Mouse (Mus musculus): ENCODE results near the gene Olfr575.
A peak's percentile ranks its signal among the peaks of the same experiment; 100 is the strongest.

The Olfr575 gene

DNA sequence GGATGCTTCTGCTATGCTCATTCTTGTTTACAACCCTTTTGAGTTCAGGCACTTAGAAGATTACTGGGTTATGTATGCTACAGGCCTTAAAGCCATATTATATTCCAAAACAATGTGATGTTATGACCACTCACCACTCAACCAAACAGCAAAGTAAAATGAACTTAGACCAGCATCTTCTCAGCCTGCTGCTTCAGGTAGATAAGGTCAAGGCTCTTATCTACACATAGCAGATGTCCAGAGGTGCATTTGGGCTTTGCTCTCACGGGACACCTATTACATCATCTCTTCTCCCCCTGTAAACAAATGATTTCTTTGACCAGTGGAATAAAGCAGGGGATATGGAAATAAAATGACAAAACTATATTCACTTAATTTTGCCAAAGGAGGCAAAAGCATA lies at the start of gene Olfr575:
Olfr575 (minus strand) TSS at position 183 of the 400 bp plus-strand sequence.
- DNase-seq (ENCODE audit: low spot score): no peak

DNA sequence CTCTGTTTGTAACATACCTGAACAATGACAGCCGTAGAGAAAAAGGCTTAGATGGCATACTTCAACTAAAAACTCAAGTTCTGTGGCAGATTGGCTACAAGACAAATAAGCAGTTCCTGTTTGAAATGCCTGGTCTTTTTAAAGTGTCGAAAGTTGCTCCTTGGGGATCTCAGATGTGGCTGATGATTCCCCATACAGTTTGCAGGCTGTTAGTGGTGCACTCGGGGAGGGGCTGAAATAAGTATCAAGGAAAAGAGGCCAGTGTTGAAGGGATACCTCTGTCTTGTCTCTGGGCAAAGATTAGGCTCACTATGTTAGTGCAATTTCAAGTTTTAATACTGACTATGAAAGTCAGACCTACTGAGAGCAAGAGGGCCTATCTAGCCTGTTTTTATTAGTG lies 30.6 kb upstream of the Olfr575 start, which contains the start of gene Olfr578:
Olfr578 (minus strand) TSS at position 101 of the 400 bp plus-strand sequence.
- no peak for DNase-seq (ENCODE audit: low spot score)

DNA sequence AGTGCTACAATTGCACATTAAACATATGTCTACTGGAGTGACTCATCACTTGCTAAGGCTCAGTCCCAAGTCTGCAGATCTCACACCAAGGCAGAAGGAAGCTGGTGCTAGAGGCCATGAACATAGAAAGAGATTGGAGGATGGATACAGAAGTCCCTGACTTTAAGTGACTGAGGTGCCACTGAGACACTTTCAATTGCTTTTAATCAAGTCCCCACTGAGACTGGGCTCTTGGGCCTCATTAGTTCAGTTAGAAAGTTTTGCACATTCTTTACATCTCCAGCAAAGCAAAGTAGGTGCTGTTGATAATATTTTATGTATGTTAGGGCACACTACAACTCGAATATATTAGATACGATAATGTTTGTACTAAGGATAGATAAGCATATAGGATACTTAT lies 17.3 kb upstream of the Olfr575 start, which contains the start of gene Olfr577:
Olfr577 (minus strand) TSS at position 101 of the 400 bp plus-strand sequence.
- DNase-seq (ENCODE audit: low spot score): no peak

DNA sequence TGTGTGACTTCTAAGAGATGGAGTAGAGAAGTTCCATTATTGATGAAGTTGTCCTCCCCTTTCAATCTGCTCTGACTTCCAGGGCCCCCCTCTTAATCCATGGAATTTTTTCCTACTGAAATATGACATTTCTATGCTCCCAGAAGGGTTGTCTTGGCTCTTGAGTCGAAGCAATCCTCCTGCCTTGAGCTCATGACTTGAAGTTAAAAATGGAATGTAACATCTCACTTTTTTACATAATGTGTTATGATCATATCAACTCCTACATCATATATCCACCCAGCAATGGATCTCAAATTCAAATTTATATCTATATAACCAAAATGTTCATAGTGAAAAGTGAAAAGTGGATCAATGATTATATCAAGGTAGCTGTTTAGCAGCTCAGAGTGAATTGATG lies 15.8 kb upstream of the Olfr575 start:
- DNase-seq (ENCODE audit: low spot score): no peak

DNA sequence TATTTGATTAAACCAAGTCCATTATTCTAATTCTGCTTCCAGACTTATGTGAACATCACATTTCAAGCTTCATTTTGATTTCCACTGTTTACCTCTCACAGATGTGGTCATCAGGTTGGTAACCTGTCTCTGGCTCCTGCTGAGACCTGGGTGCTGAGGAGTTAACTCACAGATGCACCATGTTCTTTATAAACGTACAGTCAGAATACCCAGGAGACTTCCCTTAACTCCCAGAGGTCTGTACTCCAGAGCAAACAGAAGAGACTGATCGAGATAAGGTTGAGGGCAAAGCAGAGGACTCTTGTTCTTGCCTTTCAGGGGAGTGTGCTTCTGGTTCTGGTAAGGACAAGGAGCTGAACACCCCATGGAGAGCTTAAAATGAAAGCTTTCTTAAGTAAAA lies 3.8 kb upstream of the Olfr575 start, which contains the start of gene Olfr576:
Olfr576 (plus strand) TSS at position 301 of the 400 bp plus-strand sequence.
- DNase-seq (ENCODE audit: low spot score): no peak

DNA sequence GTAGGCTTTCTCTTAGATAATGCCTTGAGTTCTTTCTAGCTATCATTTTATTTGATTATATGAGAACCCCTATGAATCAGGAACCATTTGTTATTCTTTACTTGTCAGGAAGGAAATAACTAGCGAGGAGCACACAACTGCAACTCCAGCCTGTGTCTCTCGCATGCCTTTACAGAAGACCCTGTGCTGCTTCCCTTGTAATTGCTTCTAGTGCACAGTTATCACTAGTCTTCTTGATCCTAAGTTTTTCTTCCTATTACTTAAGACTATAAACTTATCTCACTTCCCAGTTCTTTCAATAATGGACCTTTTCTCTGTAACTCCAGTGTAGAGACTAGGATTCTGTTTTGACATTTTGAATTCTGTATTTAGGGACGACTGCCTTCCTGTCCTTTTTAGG lies 438 bp downstream of the Olfr575 start:
- DNase-seq (ENCODE audit: low spot score): no peak

DNA sequence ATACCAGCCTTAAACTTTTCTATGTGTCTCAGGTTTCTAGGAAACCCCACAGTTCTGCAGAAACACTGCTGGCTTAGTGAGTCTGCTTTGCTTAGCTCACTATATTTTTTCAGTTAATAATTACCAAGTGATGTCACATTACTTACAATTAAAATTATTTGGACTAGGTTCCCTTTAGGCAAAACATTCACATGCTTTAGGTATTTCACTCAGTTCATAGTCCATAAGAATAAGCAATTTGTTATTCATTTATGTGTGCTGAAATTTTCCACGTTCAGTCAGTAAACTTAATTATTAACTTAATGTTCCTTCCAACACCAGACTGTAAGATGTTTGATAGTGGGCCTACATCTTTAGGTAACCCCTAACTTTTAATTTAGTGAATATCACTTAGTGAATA lies 7.8 kb downstream of the Olfr575 start:
- no peak for DNase-seq (ENCODE audit: low spot score)

DNA sequence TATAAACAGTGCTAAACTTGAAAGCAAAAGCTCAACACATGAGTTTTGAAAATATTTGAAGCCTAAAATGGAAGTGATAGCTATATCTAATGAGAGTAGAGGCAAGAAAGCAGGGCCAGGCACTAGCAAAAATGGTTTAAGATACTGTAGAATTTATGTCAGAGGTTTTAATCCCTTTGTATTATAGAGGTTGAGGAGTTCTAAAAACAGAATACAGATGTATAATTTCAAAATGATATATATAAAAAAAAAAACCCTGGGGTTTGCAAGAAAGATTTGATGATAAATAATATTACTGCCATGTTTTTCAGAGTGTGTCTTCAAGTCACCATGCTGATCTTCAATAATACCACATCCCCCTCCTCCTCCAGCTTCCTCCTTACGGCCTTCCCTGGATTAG lies 10.4 kb downstream of the Olfr575 start, which contains the start of gene Olfr574:
Olfr574 (plus strand) TSS at position 301 of the 400 bp plus-strand sequence.
- no peak for DNase-seq (ENCODE audit: low spot score)

DNA sequence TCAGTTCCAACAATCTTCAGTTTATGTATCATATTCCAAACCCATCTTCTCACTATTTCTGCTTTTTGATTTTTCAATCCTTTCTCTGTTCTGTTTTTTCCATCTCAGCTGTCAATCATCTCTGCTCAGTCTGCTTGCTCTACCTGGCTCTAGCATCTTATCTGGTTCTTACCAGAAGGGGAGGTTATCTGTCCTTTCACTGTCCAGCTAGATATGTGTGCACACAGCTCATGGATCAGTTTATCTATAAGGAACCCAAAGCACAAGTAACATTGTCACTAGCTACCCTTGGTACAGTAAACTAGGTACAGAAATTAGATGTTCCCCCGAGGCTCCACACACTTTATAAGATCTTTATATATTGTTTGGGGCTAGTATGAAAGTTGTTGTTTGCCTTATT lies 15.2 kb downstream of the Olfr575 start:
- no peak for DNase-seq (ENCODE audit: low spot score)

DNA sequence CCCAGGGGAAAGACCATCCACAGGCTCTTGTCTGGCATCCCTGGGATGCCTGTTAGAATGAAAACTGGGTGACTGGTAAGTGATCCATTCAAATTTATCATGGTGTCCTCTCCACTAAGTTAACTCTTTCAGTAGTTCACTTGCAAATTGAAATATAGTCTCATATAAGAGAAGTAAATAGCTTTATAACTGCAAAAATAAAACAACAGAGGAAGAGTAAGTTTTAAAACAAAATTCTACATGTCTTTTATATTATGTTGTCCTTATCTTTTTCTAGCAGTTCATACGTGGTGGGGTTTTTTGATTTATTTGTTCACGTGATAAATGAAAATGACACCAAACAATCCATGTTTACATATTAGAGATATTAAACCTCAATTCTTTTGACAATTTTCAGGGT lies 16.1 kb downstream of the Olfr575 start, which contains the start of gene Olfr573-ps1:
Olfr573-ps1 (minus strand) TSS at position 101 of the 400 bp plus-strand sequence.
- no peak for DNase-seq (ENCODE audit: low spot score)

DNA sequence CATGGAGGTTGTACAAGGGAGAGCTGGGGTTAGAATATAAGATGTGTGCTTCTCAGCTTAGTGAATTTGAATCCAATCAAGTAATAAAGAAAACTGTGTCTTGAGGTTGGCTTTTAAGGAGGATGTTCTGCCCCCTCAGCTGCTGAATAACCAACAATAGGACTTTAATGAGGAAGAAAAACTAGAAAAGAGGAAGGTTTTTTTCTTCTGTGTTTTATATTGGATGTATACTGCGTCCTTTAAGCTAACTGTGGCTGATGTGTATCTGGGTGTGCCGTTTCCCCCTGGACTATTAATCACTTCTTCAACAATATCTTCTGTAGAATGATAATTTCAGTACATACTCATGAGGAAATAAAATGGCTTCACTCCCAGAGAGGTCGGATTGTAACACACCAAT lies 31.5 kb downstream of the Olfr575 start:
- no peak for DNase-seq (ENCODE audit: low spot score)

DNA sequence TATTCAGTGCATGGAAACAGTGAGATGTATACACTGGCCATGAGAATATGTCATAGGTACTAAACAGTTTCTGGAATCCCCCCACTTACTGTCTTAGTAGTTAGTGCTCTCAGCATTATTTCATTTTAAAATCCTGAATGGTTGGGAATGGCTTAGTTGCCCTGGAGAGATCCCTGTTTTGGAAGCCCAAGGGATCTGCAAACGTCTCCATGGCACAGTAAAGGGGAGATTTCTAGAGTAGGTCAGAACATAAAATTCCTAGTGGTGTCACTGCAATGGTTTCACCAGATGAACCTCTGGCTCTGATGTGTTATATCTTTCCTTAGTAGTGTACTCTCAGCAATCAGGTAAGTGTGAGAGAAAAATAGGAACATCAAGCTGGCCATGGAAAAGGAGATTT lies 34.5 kb downstream of the Olfr575 start, which contains the start of gene Olfr572:
Olfr572 (plus strand) TSS at position 301 of the 400 bp plus-strand sequence.
- DNase-seq (ENCODE audit: low spot score): no peak

DNA sequence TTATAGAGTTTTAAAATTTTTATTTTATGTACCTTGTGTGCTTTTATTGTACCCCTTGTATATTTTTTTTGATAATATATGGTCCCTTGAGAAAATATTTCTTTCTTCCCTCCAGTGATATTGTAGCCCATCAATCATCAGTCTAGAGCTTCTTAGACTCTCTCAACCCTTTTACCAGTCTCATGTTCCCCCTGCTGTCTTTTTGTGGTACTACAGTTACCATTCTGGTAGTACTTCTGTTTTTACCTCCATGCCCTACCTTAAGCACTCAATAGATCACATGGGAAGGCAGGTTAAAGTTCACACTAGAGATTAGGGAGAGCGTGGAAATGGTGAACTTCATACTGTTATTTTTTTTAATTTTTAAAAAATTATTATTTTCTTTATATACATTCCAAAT lies 38.9 kb downstream of the Olfr575 start:
- peak; percentile 85 for DNase-seq (ENCODE audit: low spot score)

DNA sequence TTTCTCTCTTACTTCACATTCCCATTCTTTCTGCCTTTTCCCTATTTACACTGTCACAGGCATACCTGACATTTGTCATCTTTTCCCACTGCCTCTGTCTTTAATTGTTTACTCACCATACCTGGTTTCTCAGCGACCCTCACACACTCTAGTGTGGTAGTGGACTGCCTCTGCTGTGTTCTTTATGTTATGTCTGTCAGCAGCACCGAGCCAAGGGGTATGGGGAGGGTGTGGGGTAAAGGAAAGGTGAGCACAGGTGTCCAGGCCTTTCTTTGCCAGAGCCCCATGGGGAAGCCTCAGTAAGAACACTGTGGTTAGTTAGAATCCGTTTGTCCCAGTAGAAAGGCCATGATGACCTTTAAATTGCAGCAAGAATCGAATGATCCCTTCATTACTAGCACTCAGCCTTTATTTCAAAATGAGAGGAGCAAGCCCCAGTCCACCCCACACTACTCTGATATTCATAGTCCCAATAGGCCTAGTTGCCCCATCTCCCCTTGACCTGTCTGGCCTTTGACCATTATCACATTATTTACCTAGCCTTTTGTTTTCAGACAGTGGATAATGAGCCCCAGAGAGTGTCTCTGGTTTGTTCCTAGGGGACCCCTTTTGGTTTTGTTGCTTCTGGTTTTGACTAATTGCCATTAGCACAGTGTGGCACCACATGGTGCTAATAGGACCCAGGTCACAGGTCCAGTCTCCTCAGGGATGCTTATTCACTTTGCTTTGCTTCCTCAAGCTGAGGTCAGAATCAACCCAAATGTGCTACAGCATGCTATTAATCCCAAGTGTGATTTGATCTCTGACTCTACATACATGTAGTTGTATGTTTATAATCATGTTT lies 41.3 kb downstream of the Olfr575 start, which contains the start of gene Olfr571:
Olfr571 (minus strand) TSS at position 505 of the 844 bp plus-strand sequence.
- DNase-seq (ENCODE audit: low spot score): peak; percentile 12

DNA sequence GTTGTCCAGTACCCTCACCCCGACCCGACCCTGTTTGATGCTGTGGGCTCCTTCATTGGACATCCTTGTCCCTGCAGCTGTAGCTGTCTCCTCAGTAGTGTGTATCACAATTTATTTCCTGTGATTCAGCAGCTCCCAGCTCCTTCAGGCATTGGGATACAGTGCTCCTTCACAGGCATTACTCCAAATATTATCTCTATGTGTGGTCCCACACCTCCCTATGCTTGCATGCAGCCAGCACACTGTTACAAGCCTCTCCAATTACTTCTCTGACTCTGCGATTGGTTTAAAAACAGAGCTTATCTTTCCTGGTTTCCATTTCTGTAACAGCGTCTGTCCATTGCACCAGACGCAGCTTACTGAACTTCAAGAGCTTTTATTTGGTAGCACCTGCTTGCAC lies 42.2 kb downstream of the Olfr575 start:
- no peak for DNase-seq (ENCODE audit: low spot score)

DNA sequence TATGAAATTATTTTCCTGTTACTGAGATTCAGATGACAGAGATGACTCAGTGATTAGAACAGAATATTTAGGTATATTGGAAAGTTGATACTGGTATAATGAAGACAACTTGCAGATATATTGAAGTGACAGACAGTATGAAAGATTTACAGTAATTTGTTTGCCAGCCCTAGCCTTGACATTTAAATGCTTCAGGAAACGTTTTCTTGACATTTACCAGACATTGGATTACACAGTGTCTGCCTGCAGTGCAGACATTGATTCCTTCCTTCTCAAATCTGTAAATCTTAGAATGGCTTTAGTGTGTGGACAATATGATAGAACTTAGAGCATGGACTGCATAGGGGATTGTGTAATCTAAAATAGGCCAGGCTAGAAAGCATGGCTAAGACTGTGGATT lies 43.3 kb downstream of the Olfr575 start:
- no peak for DNase-seq (ENCODE audit: low spot score)

Measured in embryo, embryonic 10.5 days (tissue).